Mouse (Mus musculus) lung, postnatal 36 days (tissue): ENCODE measurements at regions not wholly inside any gene's neighbourhood (a gene's known extent, or its start where the extent isn't known, plus 50 kb on each side); places are given as distances from the start of the nearest gene placed in this dataset.
A peak's percentile ranks its signal among the peaks of the same experiment; 100 is the strongest.

Experiments used
- DNase-seq: peaks from one replicate; pipeline ENCODE4 v3.0.0; 2022; ENCODE audit warnings: mixed read lengths

DNA sequence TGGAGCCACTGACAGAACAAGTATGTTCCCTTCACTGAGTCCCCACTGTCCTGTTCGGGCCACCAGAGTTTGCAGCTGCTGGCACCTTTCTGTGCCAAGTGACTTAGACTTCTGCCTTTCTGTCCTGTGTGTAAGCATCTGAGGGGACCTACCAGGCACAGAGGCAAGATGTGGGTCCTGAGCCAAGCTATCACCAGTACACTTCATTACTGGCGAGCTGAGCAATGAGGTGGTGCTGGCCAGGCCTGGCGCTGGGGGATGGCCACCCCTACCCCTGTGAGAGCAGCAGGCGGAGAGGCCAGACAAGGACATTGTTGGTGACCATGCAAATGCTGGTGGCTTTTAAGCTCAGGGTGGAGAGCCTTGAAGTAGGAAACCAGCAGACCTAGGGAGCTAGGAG, 87.6 kb upstream of the Mrps6 start:
- peak; percentile 7 for DNase-seq

DNA sequence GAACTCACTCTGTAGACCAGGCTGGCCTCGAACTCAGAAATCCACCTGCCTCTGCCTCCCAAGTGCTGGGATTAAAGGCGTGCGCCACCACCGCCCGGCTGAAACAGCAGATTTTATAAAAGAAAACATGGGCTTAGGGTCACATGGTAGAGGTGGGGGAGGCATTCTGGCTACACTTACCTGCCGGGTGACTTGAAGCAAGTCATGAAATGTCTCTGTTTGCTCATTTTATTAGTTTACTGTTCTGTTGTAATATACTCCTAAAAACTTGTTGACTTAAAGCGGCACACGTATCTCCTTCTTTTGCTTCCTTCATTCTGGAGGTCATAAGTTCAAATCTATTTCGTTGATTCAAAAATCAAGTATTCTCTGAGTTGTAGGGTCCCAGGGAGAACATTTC, 84.9 kb upstream of the Mrps6 start:
- no peak for DNase-seq

GRCm38 (mm10) chr16:91976194-91976805, 81.8 kb upstream of the Mrps6 start:
- DNase-seq = no peak

GRCm38 (mm10) chr16:91978423-91978822, 79.6 kb upstream of the Mrps6 start:
- DNase-seq = no peak

- no peak for DNase-seq
These were observed 79.2 kb upstream of the Mrps6 start for GRCm38 (mm10) chr16:91978846-91979245.

- no peak for DNase-seq
These were observed 77.6 kb upstream of the Mrps6 start for GRCm38 (mm10) chr16:91980482-91980881.

GRCm38 (mm10) chr16:91985211-91985610, 72.9 kb upstream of the Mrps6 start:
- no peak for DNase-seq

- no peak for DNase-seq
These were observed 68.7 kb upstream of the Mrps6 start for GRCm38 (mm10) chr16:91989332-91989731.

GRCm38 (mm10) chr16:91995459-91996190, 62.4 kb upstream of the Mrps6 start:
- peak; percentile 7 for DNase-seq

GRCm38 (mm10) chr16:92007351-92007750, 50.7 kb upstream of the Mrps6 start:
- DNase-seq = no peak
